Mouse (Mus musculus) liver, adult 2 months (tissue): ENCODE data around the gene Psme2b. TPM values are rescaled to one million over a fixed set of nuclear protein-coding genes. Genes with fewer than 3 reads are reported as not detected.
A peak's percentile ranks its signal among the peaks of the same experiment; 100 is the strongest.
"Not testable (repeated sequence)": the region's sequence is repeated elsewhere in the genome, so short reads cannot be mapped to it uniquely, and the experiment has no call there.

ENCODE experiments used
- DNase-seq: peaks from one replicate; pipeline ENCODE4 v3.0.0-alpha.2; 2011; ENCODE audit warnings: low read depth, low spot score; ENCODE audit errors: extremely low read depth
- H3K27ac ChIP-seq: fragments of 200-500 bp; replicated peaks from 2 replicates; pipeline ENCODE4 v1.5.1; 2012; ENCODE audit warnings: low read depth, mild to moderate bottlenecking, control low read depth, inconsistent platforms, low read length; ENCODE audit not compliant: insufficient read depth
- H3K27me3 ChIP-seq: fragments of 200-500 bp; 2 replicates; pipeline ENCODE4 v1.6.1; 2012; ENCODE audit warnings: mild to moderate bottlenecking, moderate library complexity, low read length, inconsistent platforms; ENCODE audit not compliant: control insufficient read depth, insufficient read depth
- H3K36me3 ChIP-seq: fragments of 200-500 bp; 2 replicates; pipeline ENCODE4 v1.6.1; 2012; ENCODE audit warnings: low read length, inconsistent platforms; ENCODE audit not compliant: control insufficient read depth, insufficient read depth
- H3K4me1 ChIP-seq: fragments of 200-500 bp; 2 replicates; pipeline ENCODE4 v1.6.1; 2011; ENCODE audit warnings: low read length; ENCODE audit not compliant: control insufficient read depth, insufficient read depth
- H3K4me3 ChIP-seq: fragments of 200-500 bp; 2 replicates; pipeline ENCODE4 v1.5.1; 2011; ENCODE audit warnings: low read depth, mild to moderate bottlenecking, control low read depth, low read length, moderate library complexity; ENCODE audit not compliant: insufficient read depth
- H3K79me2 ChIP-seq: fragments of 200-500 bp; 2 replicates; pipeline ENCODE4 v1.6.1; 2012; ENCODE audit warnings: inconsistent platforms, mild to moderate bottlenecking, low read length, moderate library complexity; ENCODE audit not compliant: control insufficient read depth, insufficient read depth
- H3K9ac ChIP-seq: fragments of 200-500 bp; 2 replicates; pipeline ENCODE4 v1.6.1; 2012; ENCODE audit warnings: low read depth, mild to moderate bottlenecking, control low read depth, inconsistent platforms, low read length
- WGBS: fragments of 180-500 bp; shearing (Covaris S2); methylation state at CpG from one replicate; pipeline ENCODE4 v1.1.7; 2018; 5-methylcytosine and 5-hydroxymethylcytosine counted together
- polyA plus RNA-seq: library from polyadenylated mRNA; depleted of rRNA; stranded (reverse); fragments of >200 nt; gene quantifications from 2 replicates; pipeline ENCODE4 v1.2.3, GENCODE M21; 2012; rRNA removed
- total RNA-seq: library from RNA; depleted of rRNA; stranded (reverse); fragments of >200 nt; gene quantifications from 2 replicates; pipeline ENCODE4 v1.2.3, GENCODE M21; 2014; rRNA removed

Gene Psme2b
- 2.3 and 4.0 TPM in 2 replicates for total RNA-seq
- polyA plus RNA-seq: 2.5 and 3.0 TPM in 2 replicates

DNA sequence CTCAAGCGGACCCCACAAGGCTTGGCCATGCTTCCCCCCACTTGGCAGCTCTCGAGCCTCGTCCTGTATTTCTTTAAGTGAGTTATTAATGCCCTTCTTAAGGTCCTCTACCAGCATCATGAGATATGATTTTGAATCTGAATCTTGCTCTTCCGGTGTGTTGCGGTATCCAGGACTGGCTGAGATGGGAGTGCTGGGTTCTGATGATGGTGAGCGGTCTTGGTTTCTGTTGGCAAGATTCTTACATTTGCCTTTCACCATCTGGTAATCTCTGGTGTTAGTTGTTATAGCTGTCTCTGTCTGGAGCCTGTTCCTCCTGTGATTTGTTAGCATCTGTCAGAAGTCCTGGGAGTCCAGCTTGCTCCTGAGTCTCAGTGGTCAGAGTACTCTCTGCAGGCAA, at the start of gene Psme2b:
TSS of gene Psme2b (minus strand) at position 101 of the 400 bp plus-strand sequence.
- not testable (repeated sequence) for H3K79me2 ChIP-seq, DNase-seq, H3K4me3 ChIP-seq, H3K36me3 ChIP-seq, H3K9ac ChIP-seq, H3K27me3 ChIP-seq, H3K4me1 ChIP-seq, H3K27ac ChIP-seq
- WGBS: 95% methylated on average over 6 of the region's 6 CpGs

GRCm38 (mm10) chr11:48994018-48994417, 48.0 kb upstream of the Psme2b start, which contains the start of gene Tgtp1:
Tgtp1 (minus strand) TSS chr11:48994172.
- not testable (repeated sequence) for H3K9ac ChIP-seq, H3K36me3 ChIP-seq, H3K4me3 ChIP-seq, H3K27me3 ChIP-seq, DNase-seq, H3K4me1 ChIP-seq, H3K79me2 ChIP-seq, H3K27ac ChIP-seq
- WGBS: 44% methylated on average over 2 of the region's 2 CpGs

DNA sequence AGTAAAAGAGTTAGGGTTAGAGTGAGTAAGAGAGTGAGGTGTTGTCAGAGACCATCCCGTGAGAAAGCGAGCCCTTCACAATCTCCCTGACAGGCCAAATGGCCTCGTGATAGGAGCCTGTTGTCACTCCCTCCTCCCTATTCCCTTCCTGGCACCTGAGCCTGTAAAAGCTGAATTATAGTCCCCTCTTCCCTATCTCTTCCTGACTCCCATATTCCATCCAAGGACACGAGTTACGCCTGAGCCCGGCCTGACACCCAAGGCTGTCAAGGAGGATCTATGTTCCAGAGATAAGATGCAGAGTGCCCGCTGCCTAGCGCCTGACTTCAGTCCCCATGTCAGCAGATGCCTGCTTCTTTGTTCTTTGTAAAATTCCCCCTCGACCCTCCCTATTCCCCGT, 47.3 kb upstream of the Psme2b start:
- H3K27me3 ChIP-seq, H3K27ac ChIP-seq, DNase-seq, H3K9ac ChIP-seq, H3K79me2 ChIP-seq, H3K4me1 ChIP-seq, H3K36me3 ChIP-seq, H3K4me3 ChIP-seq: not testable (repeated sequence)
- 84% methylated on average over 10 of the region's 10 CpGs for WGBS

DNA sequence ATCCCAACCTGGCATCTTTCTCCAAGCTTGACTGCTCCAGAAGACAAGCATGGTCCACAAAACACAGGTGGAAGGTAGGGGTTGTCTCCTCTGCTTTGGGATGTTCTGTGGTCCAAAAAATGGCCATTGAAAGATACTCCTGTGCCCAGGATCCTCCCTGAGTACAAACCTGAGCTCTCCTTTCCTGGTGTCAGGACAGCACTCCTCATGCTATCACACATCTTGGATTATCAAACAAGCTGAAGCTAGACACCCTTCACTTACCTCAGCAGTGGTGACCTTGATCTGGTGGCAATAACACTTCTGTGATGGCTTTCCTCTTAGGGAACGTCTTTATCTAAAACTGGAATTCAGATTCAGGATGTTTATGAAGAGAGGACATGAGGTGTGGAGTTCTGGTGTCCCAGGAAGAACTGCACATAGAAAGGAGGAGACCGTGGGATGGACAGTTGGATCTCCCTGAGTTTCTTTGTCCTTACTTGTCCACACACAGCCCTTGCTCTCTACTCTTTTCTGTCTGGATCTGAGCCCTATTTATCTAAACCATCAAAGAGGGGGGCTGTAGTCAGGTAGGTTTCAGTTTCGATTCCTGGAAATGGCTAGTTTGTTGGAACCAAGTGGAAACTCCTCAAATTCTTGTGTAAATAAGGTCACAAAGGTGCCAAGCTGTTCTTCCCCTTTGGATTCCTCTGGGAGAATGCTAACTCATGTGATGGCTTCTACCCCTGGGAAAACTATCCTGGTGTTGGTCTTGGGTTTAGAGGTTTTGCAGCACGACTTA, 45.9 kb upstream of the Psme2b start, which contains the start of gene Gm12185:
TSS of gene Gm12185 (minus strand) at position 487 of the 781 bp plus-strand sequence.
- H3K36me3 ChIP-seq, H3K4me1 ChIP-seq, H3K27ac ChIP-seq, H3K9ac ChIP-seq, H3K27me3 ChIP-seq, H3K79me2 ChIP-seq, H3K4me3 ChIP-seq: not testable (repeated sequence)
- DNase-seq: peak; percentile 58
- 16% methylated on average over 4 of the region's 4 CpGs for WGBS

- H3K27me3 ChIP-seq, H3K36me3 ChIP-seq, H3K9ac ChIP-seq, H3K79me2 ChIP-seq, DNase-seq, H3K27ac ChIP-seq, H3K4me3 ChIP-seq, H3K4me1 ChIP-seq: not testable (repeated sequence)
- 61% methylated on average over 2 of the region's 2 CpGs for WGBS
Observed at GRCm38 (mm10) chr11:48989981-48990380, 44.0 kb upstream of the Psme2b start.

DNA sequence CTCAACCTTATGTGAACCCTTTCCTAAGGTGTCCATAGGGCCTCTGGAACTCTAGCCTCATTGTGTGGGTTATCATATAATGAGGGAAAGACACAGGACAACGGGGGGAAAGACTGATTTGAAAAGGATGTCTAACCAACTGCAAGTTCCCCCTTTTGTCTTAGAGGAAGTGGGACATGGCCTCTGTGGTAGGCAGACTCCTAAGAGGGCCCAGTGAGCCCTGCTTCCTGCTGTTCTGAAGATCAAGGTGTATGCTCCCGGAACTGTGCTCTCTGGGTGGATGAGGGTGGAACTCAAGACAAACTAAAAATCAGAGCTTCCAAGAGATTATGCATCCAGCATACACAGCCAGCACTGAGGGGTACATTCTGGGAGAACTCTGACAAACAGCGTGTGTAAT, 42.2 kb upstream of the Psme2b start:
- not testable (repeated sequence) for H3K27me3 ChIP-seq, H3K36me3 ChIP-seq, H3K79me2 ChIP-seq, H3K4me3 ChIP-seq, H3K4me1 ChIP-seq, DNase-seq, H3K9ac ChIP-seq, H3K27ac ChIP-seq
- 77% methylated on average over 2 of the region's 3 CpGs for WGBS

- not testable (repeated sequence) for DNase-seq, H3K79me2 ChIP-seq, H3K9ac ChIP-seq, H3K27me3 ChIP-seq, H3K4me1 ChIP-seq, H3K4me3 ChIP-seq, H3K36me3 ChIP-seq, H3K27ac ChIP-seq
- WGBS: no CpG with 5 or more reads among the region's 3 CpGs
Observed at GRCm38 (mm10) chr11:48982848-48983247, 36.9 kb upstream of the Psme2b start.

DNA sequence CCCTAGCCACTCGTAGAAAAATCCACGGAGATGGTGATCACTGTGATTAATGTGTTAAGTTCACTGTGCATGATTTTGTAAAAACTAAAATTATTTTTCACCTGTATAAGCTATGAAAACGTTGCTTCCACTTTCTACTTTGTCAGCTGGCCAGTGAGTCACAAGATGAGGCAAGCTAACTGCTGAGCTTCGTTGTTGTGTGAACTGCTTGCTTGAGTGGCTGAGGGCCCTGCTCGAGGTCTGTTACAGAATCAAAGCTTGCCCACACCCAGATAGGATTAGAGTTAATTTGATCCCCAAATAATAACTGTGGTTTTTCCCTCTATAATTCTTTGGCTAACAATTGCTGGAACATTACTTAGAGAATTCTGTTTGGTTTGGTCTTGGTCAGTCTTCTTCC, 34.1 kb upstream of the Psme2b start:
- not testable (repeated sequence) for H3K27ac ChIP-seq, H3K36me3 ChIP-seq, H3K9ac ChIP-seq, H3K4me1 ChIP-seq, H3K27me3 ChIP-seq, H3K4me3 ChIP-seq, DNase-seq, H3K79me2 ChIP-seq
- no CpG with 5 or more reads among the region's 5 CpGs for WGBS

DNA sequence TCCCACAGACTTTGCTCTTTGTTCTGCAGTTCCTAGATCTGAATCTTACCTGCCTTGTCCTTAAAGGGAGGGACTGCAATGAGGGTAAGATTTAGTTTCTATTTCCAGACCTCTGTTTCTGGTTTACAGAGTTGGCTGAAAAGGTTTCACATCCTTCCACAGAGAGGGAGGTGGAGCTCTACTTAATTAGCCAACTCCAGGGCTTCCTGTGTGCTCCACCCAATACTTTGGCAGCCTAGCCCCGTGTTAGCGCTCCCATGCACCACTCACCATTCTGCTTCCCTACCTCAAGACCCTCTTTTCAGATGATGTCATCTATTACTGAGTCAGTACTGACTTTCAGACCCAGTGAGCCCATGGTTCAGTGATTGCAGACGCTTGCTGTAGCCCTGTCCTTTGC, 33.3 kb upstream of the Psme2b start, which contains the start of gene 9930111J21Rik1:
TSS of gene 9930111J21Rik1 (minus strand) at position 148 of the 400 bp plus-strand sequence.
- not testable (repeated sequence) for H3K9ac ChIP-seq, H3K27me3 ChIP-seq, H3K4me1 ChIP-seq, H3K79me2 ChIP-seq, DNase-seq, H3K4me3 ChIP-seq, H3K36me3 ChIP-seq, H3K27ac ChIP-seq
- no CpG with 5 or more reads among the region's 3 CpGs for WGBS
